Mouse (Mus musculus) small intestine, adult 2 months (tissue): Measurements from ENCODE around the gene Apof. TPM values are rescaled to one million over a fixed set of nuclear protein-coding genes. Genes with fewer than 3 reads are reported as not detected.
"Not testable (repeated sequence)": the region's sequence is repeated elsewhere in the genome, so short reads cannot be mapped to it uniquely, and the experiment has no call there.

Source experiments
- H3K27ac ChIP-seq: fragments of 200-500 bp; 2 replicates; pipeline ENCODE4 v1.5.1; 2012; ENCODE audit warnings: low read depth, low read length, control low read depth, inconsistent platforms; ENCODE audit not compliant: insufficient read depth
- H3K27me3 ChIP-seq: fragments of 200-500 bp; 2 replicates; pipeline ENCODE4 v1.6.1; 2012; ENCODE audit warnings: mild to moderate bottlenecking, moderate library complexity, low read length, inconsistent platforms; ENCODE audit not compliant: control insufficient read depth, insufficient read depth
- H3K36me3 ChIP-seq: fragments of 200-500 bp; 2 replicates; pipeline ENCODE4 v1.6.1; 2012; ENCODE audit warnings: mild to moderate bottlenecking, low read length, control low read depth, inconsistent platforms; ENCODE audit not compliant: control insufficient read depth, insufficient read depth
- H3K4me1 ChIP-seq: fragments of 200-500 bp; 2 replicates; pipeline ENCODE4 v1.6.1; 2012; ENCODE audit warnings: low read length, inconsistent platforms, mixed read lengths; ENCODE audit not compliant: control insufficient read depth, insufficient read depth, insufficient read length
- H3K4me3 ChIP-seq: fragments of 200-500 bp; 2 replicates; pipeline ENCODE4 v1.5.1; 2012; ENCODE audit warnings: low read depth, mild to moderate bottlenecking, control low read depth, inconsistent platforms, low read length, moderate library complexity
- CTCF ChIP-seq: fragments of 200-500 bp; IDR thresholded peaks from 2 replicates; pipeline ENCODE4 v1.5.1; 2012; ENCODE audit warnings: low read depth, mild to moderate bottlenecking, control low read depth, inconsistent platforms, low read length, moderate library complexity, mixed read lengths; ENCODE audit not compliant: insufficient replicate concordance, insufficient read length; ENCODE audit errors: extremely low read depth
- POLR2A ChIP-seq: fragments of 200-500 bp; IDR thresholded peaks from 2 replicates; pipeline ENCODE4 v1.6.1; 2012; ENCODE audit warnings: low read depth, mild to moderate bottlenecking, control low read depth, inconsistent platforms, low read length, moderate library complexity
- WGBS: fragments of 180-500 bp; shearing (Covaris S2); methylation state at CpG from one replicate; pipeline ENCODE4 v1.1.7; 2018; 5-methylcytosine and 5-hydroxymethylcytosine counted together
- polyA plus RNA-seq: library from polyadenylated mRNA; depleted of rRNA; stranded (reverse); fragments of >200 nt; gene quantifications from 2 replicates; pipeline ENCODE4 v1.2.3, GENCODE M21; 2012

Apof gene
- polyA plus RNA-seq, 1 experiment, result not detected

DNA sequence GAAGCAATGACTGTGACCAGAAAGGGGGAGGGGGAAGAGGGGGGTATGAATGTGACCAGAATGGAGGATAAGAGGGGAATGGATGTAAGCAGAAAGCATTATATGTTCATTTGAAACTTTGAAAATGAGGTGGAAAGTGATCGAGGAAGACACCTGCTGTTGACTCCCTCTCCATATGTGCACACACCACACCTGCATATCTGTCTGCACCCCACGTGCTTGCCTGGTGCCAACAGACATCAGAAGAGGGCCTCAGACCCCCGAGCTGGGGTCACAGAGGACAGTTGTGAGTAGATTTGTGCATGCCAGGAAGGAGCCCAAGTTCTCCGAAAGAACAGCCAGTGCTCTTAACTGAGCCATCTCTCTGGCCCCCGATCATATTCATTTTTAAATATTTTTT, 8.5 kb upstream of the Apof start:
- H3K27me3 ChIP-seq, result no peaks in the 10 kb centered on the region
- TF ChIP-seq CTCF (no peak), POLR2A (no peak)
- no peaks in the 10 kb centered on the region for H3K36me3 ChIP-seq
- no peak overlapping the region for H3K4me3 ChIP-seq
- WGBS, result 82% methylated on average over 5 of the region's 5 CpGs
- no peaks in the 10 kb centered on the region for H3K4me1 ChIP-seq
- H3K27ac ChIP-seq, result no peak overlapping the region

DNA sequence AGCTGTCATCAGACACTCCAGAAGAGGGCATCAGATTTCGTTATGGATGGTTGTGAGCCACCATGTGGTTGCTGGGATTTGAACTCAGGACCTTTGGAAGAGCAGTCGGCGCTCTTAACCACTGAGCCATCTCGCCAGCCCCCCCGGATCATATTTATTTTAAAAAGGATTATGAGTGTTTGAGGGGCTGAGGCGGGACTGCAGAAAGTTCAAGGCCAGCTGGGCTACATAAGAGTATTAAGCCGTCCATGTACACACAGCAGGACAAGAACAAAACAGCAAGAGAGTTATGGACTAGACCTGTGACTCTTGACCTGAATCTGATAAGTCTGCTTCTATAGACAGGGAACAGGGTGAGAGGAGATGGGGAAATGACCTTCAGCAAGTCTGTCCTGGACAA, 8.1 kb upstream of the Apof start:
- H3K4me3 ChIP-seq, H3K36me3 ChIP-seq, H3K4me1 ChIP-seq, H3K27ac ChIP-seq, H3K27me3 ChIP-seq: not testable (repeated sequence)
- WGBS, result 82% methylated on average over 7 of the region's 7 CpGs

DNA sequence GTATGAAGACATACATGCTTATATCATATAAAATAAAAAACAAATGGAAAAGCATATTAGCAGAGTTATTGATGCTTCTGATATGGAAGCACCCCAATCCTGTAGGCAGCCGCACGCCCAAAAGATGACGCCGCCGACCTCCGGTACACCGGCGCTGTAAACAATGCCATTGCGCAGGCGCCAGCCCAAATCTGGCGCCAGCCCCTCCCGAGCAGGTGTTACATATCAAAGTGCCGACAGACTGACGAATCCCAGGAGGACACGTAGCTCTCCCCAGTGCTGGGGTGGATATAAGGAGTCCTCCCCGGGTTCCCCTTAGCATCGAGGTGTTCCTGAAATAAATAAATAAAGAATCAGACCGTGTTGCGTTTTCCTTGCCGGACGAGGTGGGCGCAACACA, 6.2 kb upstream of the Apof start:
- no peaks in the 10 kb centered on the region for H3K4me1 ChIP-seq
- H3K27ac ChIP-seq, result no peak overlapping the region
- no peaks in the 10 kb centered on the region for H3K27me3 ChIP-seq
- TF ChIP-seq CTCF (no peak), POLR2A (no peak)
- no peak overlapping the region for H3K4me3 ChIP-seq
- 68% methylated on average over 22 of the region's 22 CpGs for WGBS
- no peaks in the 10 kb centered on the region for H3K36me3 ChIP-seq

DNA sequence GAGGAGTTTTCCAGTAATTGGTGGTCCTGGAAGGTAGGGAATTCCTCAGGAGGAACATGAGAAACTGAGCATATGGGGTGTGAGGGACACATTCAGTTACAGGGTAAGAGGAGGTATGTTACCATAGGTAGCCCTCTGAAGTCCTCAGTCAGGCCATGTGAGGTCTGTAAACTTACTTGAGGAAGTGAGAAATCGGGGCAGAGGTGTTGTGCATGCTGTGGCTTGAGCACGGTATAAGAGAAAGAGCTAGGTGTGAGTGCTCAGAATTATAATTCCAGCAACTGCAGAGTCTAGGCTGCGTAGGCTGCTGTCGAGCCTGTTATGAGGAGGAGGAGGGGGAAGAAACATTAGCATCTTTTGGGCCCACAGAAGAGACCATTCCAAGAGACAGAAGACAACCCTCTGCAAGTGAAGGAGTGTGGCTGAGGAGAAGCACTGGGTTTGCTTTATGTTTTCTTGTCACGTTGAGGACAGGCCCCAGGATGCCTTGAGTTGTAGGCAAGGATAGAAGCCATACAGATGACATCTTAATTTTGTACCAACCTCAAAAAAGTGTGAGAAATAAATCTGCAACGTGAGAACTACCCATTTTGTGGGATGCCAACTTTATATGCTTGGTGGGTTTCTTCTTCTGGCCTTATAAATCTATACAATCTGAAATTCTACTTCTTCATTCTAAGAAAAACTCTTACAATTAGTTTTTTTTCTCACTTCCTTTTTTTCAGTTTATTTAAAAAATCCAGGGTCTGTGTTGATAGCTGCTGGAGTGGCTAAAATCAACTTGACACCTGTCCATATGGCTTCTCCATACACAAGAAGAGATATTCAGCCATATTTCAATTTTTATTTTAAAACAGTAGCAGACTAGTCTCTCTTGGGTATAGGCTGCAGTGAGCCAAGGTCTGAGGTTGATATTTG, 4.8 kb upstream of the Apof start:
- TF ChIP-seq POLR2A (no peak), CTCF (no peak)
- H3K4me1 ChIP-seq, result no peaks in the 10 kb centered on the region
- H3K27me3 ChIP-seq, result no peaks in the 10 kb centered on the region
- 71% methylated on average over 6 of the region's 6 CpGs for WGBS
- H3K36me3 ChIP-seq, result no peaks in the 10 kb centered on the region
- no peak overlapping the region for H3K4me3 ChIP-seq
- 0 out of 2 replicates have a peak overlapping the region, but pooled peaks have one; percentile 25 for H3K27ac ChIP-seq

DNA sequence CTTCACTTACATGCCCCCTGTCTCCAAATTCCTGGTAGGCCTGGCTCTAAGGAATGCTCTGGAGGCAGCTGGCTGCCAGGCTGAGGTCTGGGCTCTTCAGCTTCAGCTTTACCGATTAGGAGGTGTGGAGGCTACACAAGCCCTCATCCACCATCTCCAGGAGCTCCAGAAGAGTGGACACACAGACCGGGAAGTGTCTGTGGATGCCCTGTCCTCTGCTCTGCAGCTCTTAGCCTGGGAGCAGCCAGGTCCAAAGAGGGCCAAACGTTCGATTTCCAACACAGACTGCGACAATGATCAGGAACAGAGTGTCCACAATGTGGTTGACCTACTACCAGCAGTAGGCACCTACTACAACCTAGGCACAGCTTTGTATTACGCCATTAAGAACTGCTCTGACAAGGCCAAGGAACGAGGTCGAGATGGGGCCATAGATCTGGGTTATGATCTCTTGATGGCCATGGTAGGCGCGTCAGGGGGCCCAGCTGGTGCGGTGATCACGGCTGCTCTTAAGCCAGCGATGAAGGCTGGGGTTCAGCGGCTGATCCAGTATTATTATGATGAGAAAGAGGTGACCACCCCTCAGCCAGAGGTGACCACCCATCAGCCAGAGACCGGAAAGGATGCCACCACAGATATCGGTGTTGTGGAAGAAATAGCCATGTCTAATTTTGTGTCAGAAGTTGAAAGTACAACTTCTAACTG, 887 bp downstream of the Apof start:
- Histone ChIP-seq H3K27me3 (no peaks in the 10 kb centered on the region), H3K4me1 (peaks cover 5% of the 10 kb centered on the region), H3K27ac (peak overlapping the region; percentile 18), H3K36me3 (no peaks in the 10 kb centered on the region; the same call in 1 of the 2 replicates), H3K4me3 (no peak overlapping the region)
- WGBS, result 85% methylated on average over 16 of the region's 16 CpGs
- TF ChIP-seq CTCF (no peak), POLR2A (no peak)

DNA sequence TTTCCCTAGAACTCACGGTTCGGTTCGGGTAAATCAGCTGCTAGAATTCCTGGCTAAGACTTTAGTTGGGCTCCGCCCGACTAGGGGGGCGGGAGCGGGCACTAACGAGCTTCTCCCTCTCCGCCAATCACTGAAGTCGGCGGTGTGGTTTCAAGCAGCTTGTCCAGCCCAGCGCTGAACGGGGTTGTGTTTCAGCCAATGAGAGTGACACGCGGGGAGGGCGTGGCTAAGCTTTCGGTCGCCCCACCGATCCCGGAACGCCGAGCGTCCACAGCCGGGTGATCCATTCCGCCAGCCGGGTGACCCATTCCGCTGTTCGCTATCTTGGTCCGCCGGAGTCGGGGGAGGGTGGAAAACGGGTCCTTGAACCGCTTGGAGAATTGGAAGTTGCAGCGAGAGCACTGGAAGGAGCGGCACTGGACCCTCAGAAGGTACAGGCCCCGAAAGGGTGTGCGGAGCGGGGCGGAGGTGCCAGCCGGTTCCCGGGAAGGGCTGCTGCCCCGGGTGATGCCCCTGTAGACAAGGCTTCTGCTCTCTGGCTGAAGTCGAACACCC, 1.9 kb downstream of the Apof start, which contains the start of gene Stat2:
Stat2 (plus strand) TSS at position 273 of the 555 bp plus-strand sequence.
- H3K36me3 ChIP-seq, result no peaks in the 10 kb centered on the region; the same call in 1 of the 2 replicates
- H3K27ac ChIP-seq, result peak within 1 kb of the TSS; percentile 84
- under 1% methylated on average over 43 of the region's 43 CpGs for WGBS
- peak within 1 kb of the TSS; percentile 88 for H3K4me3 ChIP-seq
- no peaks in the 10 kb centered on the region for H3K27me3 ChIP-seq
- TF ChIP-seq POLR2A (peak; percentile 95), CTCF (no peak)
- H3K4me1 ChIP-seq, result peaks cover 9% of the 10 kb centered on the region

DNA sequence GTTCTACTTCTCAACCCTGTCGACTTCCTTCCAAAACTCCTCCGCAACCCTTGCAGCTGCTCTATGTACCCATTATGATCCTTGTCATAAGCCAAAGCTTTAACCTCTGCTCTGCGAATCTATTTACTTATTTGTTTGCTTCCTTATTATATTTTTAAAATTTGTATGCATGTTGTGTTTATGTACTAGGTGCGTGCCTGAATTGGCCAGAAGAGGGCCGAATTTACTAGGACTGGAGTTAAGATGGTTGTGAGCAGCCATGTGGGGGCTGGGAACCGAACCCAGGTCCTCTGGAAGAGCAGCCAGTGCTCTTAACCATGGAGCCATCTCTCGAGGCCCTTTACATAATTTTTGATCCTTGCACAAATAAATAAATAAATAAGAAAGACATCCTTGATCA, 2.4 kb downstream of the Apof start:
- Histone ChIP-seq H3K4me3 (peak overlapping the region; percentile 88), H3K4me1 (peaks cover 9% of the 10 kb centered on the region), H3K27me3 (no peaks in the 10 kb centered on the region), H3K27ac (peak overlapping the region; percentile 84), H3K36me3 (no peaks in the 10 kb centered on the region; the same call in 1 of the 2 replicates)
- TF ChIP-seq POLR2A, result no peak
- no peak for TF ChIP-seq CTCF
- whole genome bisulfite sequencing, result 26% methylated on average over 7 of the region's 7 CpGs
